Mouse (Mus musculus) lung, adult 2 months (tissue): ENCODE measurements at regions not wholly inside any gene's neighbourhood (a gene's known extent, or its start where the extent isn't known, plus 50 kb on each side); places are given as distances from the start of the nearest gene placed in this dataset.

Source experiments
- CTCF ChIP-seq: fragments of 200-500 bp; IDR thresholded peaks from 2 replicates; pipeline ENCODE4 v1.5.1; 2011; ENCODE audit warnings: mild to moderate bottlenecking, low read length, control low read depth; ENCODE audit not compliant: insufficient read depth
- POLR2A ChIP-seq: fragments of 200-500 bp; IDR thresholded peaks from 2 replicates; pipeline ENCODE4 v1.6.1; 2011; ENCODE audit warnings: low read depth, mild to moderate bottlenecking, control low read depth, low read length, borderline replicate concordance; ENCODE audit errors: extremely low read depth

DNA sequence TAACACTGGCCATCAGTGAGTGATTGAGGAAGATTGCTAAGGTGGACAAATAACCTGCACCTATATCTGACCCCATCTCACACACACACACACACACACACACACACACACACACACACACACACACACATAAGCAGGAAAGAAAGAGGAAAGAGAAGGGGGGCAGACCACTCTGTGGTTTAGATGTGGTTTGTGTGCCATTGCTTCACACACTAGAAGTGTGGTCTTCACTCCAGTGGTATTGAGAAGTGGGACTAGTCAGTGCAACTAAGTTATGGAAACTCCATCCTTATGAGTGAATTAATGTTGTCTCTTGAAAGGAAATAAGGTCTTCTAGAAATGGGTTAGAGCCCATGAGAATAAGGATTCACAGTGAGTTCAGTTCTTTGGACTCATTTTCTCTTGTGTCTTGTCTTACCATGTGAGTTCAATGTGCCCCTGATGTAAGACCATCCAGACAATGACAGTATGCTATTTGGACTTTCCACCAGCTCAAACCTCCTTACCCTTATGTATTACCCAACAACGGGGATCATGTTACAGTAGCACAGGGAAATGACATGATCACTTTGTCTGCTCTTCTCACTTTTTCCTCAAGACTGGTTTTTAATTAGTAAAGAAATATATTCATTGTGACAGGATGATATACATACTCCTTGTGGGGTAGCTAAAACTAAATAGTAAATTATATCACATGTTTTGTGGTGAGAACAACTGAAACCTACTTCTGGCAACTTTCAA is 88.7 kb downstream of the A730009L09Rik start:
- TF ChIP-seq CTCF (no peak), POLR2A (no peak)
